Mouse (Mus musculus) lung, embryonic 15.5 days (tissue): ENCODE results near the gene Tmem114. TPM values are rescaled to one million over a fixed set of nuclear protein-coding genes. Genes with fewer than 3 reads are reported as not detected.

Experiments
- ATAC-seq: fragments of 200-750 bp; cut with Nextera tagmentation; 2 replicates; pipeline ENCODE4 v1.8.0; 2017; ENCODE audit warnings: moderate number of reproducible peaks, borderline replicate concordance; ENCODE audit not compliant: low FRiP score, low TSS enrichment; ENCODE audit errors: extremely low read depth
- H3K27ac ChIP-seq: fragments of 300-500 bp; sonication (generic); 2 replicates; pipeline ENCODE4 v1.5.1; 2015; ENCODE audit warnings: moderate library complexity, mild to moderate bottlenecking, inconsistent platforms
- H3K27me3 ChIP-seq: fragments of 300-500 bp; sonication (generic); 2 replicates; pipeline ENCODE4 v1.6.1; 2015; ENCODE audit warnings: inconsistent platforms
- H3K36me3 ChIP-seq: fragments of 300-500 bp; sonication (generic); 2 replicates; pipeline ENCODE4 v1.6.1; 2015; ENCODE audit warnings: inconsistent platforms
- H3K4me1 ChIP-seq: fragments of 300-500 bp; sonication (generic); 2 replicates; pipeline ENCODE4 v1.6.1; 2015; ENCODE audit warnings: inconsistent platforms
- H3K4me2 ChIP-seq: fragments of 300-500 bp; sonication (generic); 2 replicates; pipeline ENCODE4 v1.6.1; 2015; ENCODE audit warnings: inconsistent platforms, mild to moderate bottlenecking, moderate library complexity
- H3K4me3 ChIP-seq: fragments of 300-500 bp; sonication (generic); 2 replicates; pipeline ENCODE4 v1.5.1; 2015; ENCODE audit warnings: mild to moderate bottlenecking, inconsistent platforms
- H3K9ac ChIP-seq: fragments of 300-500 bp; sonication (generic); 2 replicates; pipeline ENCODE4 v1.6.1; 2015; ENCODE audit warnings: inconsistent platforms
- H3K9me3 ChIP-seq: fragments of 300-500 bp; sonication (generic); 2 replicates; pipeline ENCODE4 v1.6.1; 2016; ENCODE audit warnings: inconsistent platforms
- WGBS: fragments of 180-500 bp; shearing (Covaris S2); methylation state at CpG from one replicate; pipeline ENCODE4 v1.1.7; 2015; 5-methylcytosine and 5-hydroxymethylcytosine counted together
- polyA plus RNA-seq: library from polyadenylated mRNA; unstranded; fragments of >200 nt; fragmentation: Nextera tagmentation; extraction: Ambion mirVana; gene quantifications from 2 replicates; pipeline ENCODE4 v1.2.1, GENCODE M21; 2015

Tmem114 gene
- polyA plus RNA-seq, 1 experiment from 2014 or later, result not detected

DNA sequence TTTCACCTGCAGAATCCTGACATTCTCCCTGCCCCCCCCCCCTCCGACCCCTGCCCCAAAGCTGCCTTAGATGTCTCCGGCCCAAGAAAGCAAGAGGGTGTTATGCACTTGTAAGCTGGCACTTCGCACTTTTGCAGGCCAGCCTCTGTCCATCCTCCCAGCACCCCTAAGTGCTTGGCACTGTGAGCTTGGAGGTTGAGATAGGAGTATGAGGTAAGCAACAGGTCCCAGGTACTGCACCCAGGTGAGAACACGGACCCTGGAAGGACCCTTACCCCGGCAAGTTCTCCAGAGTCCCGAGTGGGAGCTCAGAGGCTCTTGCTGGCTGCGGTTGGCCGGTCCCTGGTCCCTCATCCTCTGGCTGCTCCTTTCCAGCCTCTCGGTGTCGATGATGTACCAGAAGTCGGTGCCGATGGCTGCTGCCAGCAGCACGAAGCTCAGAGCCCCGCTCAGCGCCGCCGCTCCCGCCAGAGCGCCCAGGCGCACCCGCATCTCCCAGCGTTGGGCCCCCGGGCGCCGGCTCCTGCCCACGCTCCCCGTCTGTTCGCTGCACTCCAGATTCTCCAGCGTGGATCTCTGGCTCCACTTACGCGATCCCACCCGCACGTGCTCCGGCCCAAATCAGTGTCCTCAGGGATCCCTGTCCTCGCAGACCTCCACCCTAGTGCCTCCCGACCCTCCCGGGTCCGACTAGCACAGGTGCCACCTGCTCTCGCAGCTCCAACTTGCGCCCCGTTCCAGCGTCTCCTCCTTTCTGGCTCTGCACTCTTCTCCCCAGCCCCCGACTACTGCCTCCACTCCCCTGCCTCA lies 570 bp downstream of the Tmem114 start:
- Histone ChIP-seq H3K27ac (no peak overlapping the region), H3K4me1 (peaks cover 5% of the 10 kb centered on the region; the same call in 1 of the 2 replicates), H3K4me2 (peak overlapping the region; percentile 44), H3K9ac (no peak overlapping the region), H3K4me3 (peak overlapping the region; percentile 21; the same call in 1 of the 2 replicates), H3K27me3 (peaks cover 56% of the 10 kb centered on the region), H3K36me3 (no peaks in the 10 kb centered on the region), H3K9me3 (no peaks in the 10 kb centered on the region)
- WGBS, result 3% methylated on average over 43 of the region's 43 CpGs
- ATAC-seq, result peak; percentile 8; the same call in 1 of the 2 replicates

GRCm38 (mm10) chr16:8423626-8424114 lies 1.3 kb downstream of the Tmem114 start:
- no peak for ATAC-seq
- Histone ChIP-seq H3K27ac (no peak overlapping the region), H3K36me3 (no peaks in the 10 kb centered on the region), H3K4me1 (peaks cover 5% of the 10 kb centered on the region; the same call in 1 of the 2 replicates), H3K9ac (no peak overlapping the region), H3K27me3 (peaks cover 56% of the 10 kb centered on the region), H3K9me3 (no peaks in the 10 kb centered on the region), H3K4me3 (no peak overlapping the region), H3K4me2 (no peak overlapping the region)
- WGBS, result 42% methylated on average over 7 of the region's 7 CpGs

DNA sequence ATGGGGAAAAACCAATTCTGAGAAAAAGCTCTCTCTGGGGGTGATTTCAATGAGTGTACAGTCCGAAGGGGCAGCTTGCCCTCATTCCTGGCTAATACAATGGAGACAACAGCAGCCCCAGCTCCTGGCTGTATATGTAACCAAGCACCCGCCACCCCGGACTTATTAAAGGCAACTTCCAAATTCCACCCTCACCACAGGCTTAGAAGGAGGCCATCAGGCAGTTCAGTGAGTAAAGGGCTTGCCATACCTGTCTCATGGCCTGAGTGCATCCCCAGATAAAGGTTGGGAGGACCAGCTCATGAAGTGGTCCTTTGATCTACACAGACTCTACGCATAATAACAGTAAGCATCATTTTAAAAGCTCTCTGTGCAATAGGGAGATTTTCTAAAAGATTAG lies 4.1 kb downstream of the Tmem114 start:
- H3K36me3 ChIP-seq, result no peaks in the 10 kb centered on the region
- ATAC-seq, result no peak

GRCm38 (mm10) chr16:8420381-8420780 lies 4.6 kb downstream of the Tmem114 start:
- Histone ChIP-seq H3K9ac (no peak overlapping the region), H3K9me3 (no peaks in the 10 kb centered on the region), H3K4me1 (peaks cover 5% of the 10 kb centered on the region; the same call in 1 of the 2 replicates), H3K27ac (no peak overlapping the region), H3K36me3 (no peaks in the 10 kb centered on the region), H3K4me3 (no peak overlapping the region), H3K27me3 (peaks cover 32% of the 10 kb centered on the region), H3K4me2 (no peak overlapping the region)
- ATAC-seq, result no peak
- 73% methylated on average over 10 of the region's 10 CpGs for WGBS

More for the DNA sequence above, 4.1 kb downstream of the Tmem114 start:
- Histone ChIP-seq H3K4me3 (no peak overlapping the region), H3K27me3 (peaks cover 36% of the 10 kb centered on the region), H3K9ac (no peak overlapping the region), H3K9me3 (no peaks in the 10 kb centered on the region), H3K4me2 (no peak overlapping the region), H3K27ac (no peak overlapping the region), H3K4me1 (peaks cover 5% of the 10 kb centered on the region; the same call in 1 of the 2 replicates)
- 80% methylated on average over 4 of the region's 4 CpGs for WGBS

DNA sequence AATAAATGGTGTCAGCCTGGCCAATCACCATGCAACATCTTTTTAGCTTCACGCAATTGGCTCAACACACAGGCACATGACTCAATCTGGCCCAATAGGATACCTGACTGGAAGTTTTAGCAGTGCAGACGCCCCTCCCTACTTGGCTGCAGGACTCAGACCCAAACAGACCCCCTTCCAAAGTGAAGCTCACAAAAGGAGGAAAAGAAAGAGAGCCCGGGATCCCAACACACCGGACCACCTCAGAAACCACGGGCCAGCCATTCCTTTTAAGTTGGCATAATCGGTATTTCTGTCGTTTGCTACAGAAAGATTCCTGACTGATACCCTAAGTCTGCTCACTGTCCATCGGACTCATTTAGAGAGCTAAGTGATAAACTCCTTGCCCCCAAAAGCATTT lies 5.3 kb downstream of the Tmem114 start:
- H3K9ac ChIP-seq, result no peak overlapping the region
- peaks cover 3% of the 10 kb centered on the region; the same call in 1 of the 2 replicates for H3K4me1 ChIP-seq
- no peak overlapping the region for H3K27ac ChIP-seq
- no peak overlapping the region for H3K4me3 ChIP-seq
- H3K4me2 ChIP-seq, result no peak overlapping the region
- H3K36me3 ChIP-seq, result no peaks in the 10 kb centered on the region
- peaks cover 24% of the 10 kb centered on the region for H3K27me3 ChIP-seq
- no peaks in the 10 kb centered on the region for H3K9me3 ChIP-seq
- ATAC-seq, result no peak
- WGBS, result 87% methylated on average over 8 of the region's 8 CpGs

DNA sequence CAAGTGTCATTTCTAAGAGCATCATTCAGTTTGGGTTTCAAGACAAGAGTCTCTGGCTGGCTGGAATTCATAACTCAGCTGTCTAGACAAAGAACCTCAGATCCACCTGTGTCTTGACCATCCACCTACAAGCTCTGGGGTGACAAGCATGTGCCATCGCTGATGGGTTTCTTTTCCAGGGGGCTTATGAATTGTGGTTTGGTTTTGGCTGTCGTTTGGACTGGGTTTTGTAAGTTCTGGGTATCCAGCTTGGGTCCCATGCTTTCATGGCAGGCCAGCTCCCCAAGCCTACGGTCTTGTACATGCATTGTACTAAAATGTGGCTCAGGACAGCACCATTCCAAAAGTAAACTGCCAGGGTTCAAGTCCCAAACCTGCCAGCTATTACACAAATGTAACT lies 6.8 kb downstream of the Tmem114 start:
- 91% methylated on average over 3 of the region's 3 CpGs for WGBS
- no peak for ATAC-seq

DNA sequence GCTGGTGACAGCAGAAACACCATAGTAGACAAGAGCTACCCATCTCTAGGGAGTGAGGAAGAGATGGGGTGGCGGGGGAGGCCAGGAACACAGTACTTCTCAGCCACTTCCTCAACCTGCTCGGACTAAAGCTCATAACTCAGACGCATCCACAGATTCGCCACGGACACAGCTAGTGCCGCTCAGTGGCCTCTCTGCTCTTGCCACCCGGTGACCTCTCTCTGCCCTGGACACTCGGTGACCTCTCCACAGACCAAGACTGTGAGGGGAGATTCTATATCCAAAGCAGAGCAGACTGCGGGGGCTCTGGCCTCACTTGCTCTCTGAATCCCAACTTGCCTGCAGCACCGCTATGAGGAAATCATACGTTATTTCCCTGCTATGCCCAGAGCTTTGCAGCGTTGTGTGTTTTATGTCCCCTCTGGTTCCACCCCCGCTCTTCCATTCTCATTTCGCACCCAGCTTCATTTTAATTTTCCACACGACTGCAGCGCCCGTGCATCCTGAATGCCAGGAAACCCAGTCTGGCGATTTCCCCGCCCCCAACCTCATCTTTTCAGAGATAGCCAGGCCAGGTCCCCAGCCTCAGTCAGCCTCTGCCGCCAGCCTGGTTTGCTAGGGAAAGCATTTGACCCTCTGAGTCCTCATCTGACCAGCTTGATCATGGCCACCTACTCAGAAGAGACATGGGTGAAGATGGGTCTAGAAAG lies 7.8 kb downstream of the Tmem114 start:
- Histone ChIP-seq H3K27ac (no peak overlapping the region), H3K4me2 (no peak overlapping the region), H3K9me3 (no peaks in the 10 kb centered on the region), H3K4me1 (no peaks in the 10 kb centered on the region), H3K36me3 (no peaks in the 10 kb centered on the region), H3K4me3 (no peak overlapping the region), H3K27me3 (peaks cover 11% of the 10 kb centered on the region; the same call in 1 of the 2 replicates), H3K9ac (no peak overlapping the region)
- ATAC-seq, result no peak
- WGBS, result 66% methylated on average over 20 of the region's 20 CpGs

More for the DNA sequence above, 6.8 kb downstream of the Tmem114 start:
- Histone ChIP-seq H3K9ac (no peak overlapping the region), H3K27me3 (peaks cover 14% of the 10 kb centered on the region), H3K4me3 (no peak overlapping the region), H3K4me2 (no peak overlapping the region), H3K36me3 (no peaks in the 10 kb centered on the region), H3K9me3 (no peaks in the 10 kb centered on the region), H3K27ac (no peak overlapping the region), H3K4me1 (no peaks in the 10 kb centered on the region)

DNA sequence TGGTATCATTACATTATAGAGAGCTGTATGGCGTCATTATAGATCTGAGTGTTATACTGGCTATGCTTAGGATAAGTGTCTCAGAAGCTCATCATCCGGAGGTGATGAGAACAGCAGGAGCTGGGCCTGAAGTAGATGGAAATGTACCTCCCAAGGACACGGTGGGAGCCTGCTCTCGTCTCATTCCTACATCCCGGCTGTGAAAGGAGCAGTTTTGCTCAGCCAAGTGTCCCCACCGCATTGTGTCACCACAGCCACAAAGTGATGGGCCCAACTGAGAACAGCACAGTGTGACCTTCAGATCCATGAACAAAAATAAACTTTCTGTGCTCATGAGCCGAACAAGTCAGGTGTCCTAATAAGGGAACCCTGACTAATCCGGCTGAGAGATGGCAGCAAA lies 8.9 kb downstream of the Tmem114 start:
- WGBS, result 71% methylated on average over 8 of the region's 8 CpGs
- no peaks in the 10 kb centered on the region for H3K4me1 ChIP-seq
- ATAC-seq, result no peak

GRCm38 (mm10) chr16:8413441-8413840 lies 11.5 kb downstream of the Tmem114 start:
- Histone ChIP-seq H3K9ac (no peak overlapping the region), H3K4me3 (no peak overlapping the region), H3K4me2 (no peak overlapping the region), H3K27ac (no peak overlapping the region), H3K36me3 (no peaks in the 10 kb centered on the region), H3K9me3 (no peaks in the 10 kb centered on the region), H3K27me3 (peaks cover 33% of the 10 kb centered on the region; the same call in 1 of the 2 replicates), H3K4me1 (no peaks in the 10 kb centered on the region)
- WGBS, result 77% methylated on average over 8 of the region's 8 CpGs
- no peak for ATAC-seq

More for the DNA sequence above, 8.9 kb downstream of the Tmem114 start:
- peaks cover 17% of the 10 kb centered on the region; the same call in 1 of the 2 replicates for H3K27me3 ChIP-seq
- H3K4me2 ChIP-seq, result no peak overlapping the region
- no peaks in the 10 kb centered on the region for H3K36me3 ChIP-seq
- H3K9me3 ChIP-seq, result no peaks in the 10 kb centered on the region
- no peak overlapping the region for H3K4me3 ChIP-seq
- no peak overlapping the region for H3K27ac ChIP-seq
- H3K9ac ChIP-seq, result no peak overlapping the region

GRCm38 (mm10) chr16:8412213-8412612 lies 12.7 kb downstream of the Tmem114 start:
- ATAC-seq, result no peak; the same call in 1 of the 2 replicates
- H3K9me3 ChIP-seq, result no peaks in the 10 kb centered on the region
- H3K27me3 ChIP-seq, result peaks cover 33% of the 10 kb centered on the region; the same call in 1 of the 2 replicates
- H3K27ac ChIP-seq, result no peak overlapping the region
- 14% methylated on average over 7 of the region's 7 CpGs for WGBS
- no peaks in the 10 kb centered on the region for H3K36me3 ChIP-seq
- H3K4me2 ChIP-seq, result no peak overlapping the region
- H3K4me1 ChIP-seq, result no peaks in the 10 kb centered on the region
- no peak overlapping the region for H3K9ac ChIP-seq
- no peak overlapping the region for H3K4me3 ChIP-seq

- no peaks in the 10 kb centered on the region for H3K9me3 ChIP-seq
- H3K4me3 ChIP-seq, result no peak overlapping the region
- peaks cover 33% of the 10 kb centered on the region; the same call in 1 of the 2 replicates for H3K27me3 ChIP-seq
- H3K4me2 ChIP-seq, result no peak overlapping the region
- 0 out of 2 replicates have a peak, but pooled peaks cover 3% of the 10 kb centered on the region for H3K4me1 ChIP-seq
- no peak for ATAC-seq
- H3K36me3 ChIP-seq, result no peaks in the 10 kb centered on the region
- WGBS, result 20% methylated on average over 10 of the region's 10 CpGs
- no peak overlapping the region for H3K27ac ChIP-seq
- H3K9ac ChIP-seq, result no peak overlapping the region
Observed at GRCm38 (mm10) chr16:8409197-8409596, 15.7 kb downstream of the Tmem114 start.
